Mouse (Mus musculus) lung, postnatal 14 days (tissue): ENCODE results near the gene Nfkbiz.
"Not testable (repeated sequence)": the region's sequence is repeated elsewhere in the genome, so short reads cannot be mapped to it uniquely, and the experiment has no call there.

Source experiments
- DNase-seq: peaks from one replicate; pipeline ENCODE4 v3.0.0; 2021

The Nfkbiz gene

GRCm38 (mm10) chr16:55838510-55839474 is at the start of gene Nfkbiz:
TSS of gene Nfkbiz (minus strand) at chr16:55838899.
- peak; percentile 86 for DNase-seq

- DNase-seq, result no peak
Observed at GRCm38 (mm10) chr16:55887814-55888583, 49.3 kb upstream of the Nfkbiz start.

- no peak for DNase-seq
Observed at GRCm38 (mm10) chr16:55884246-55884645, 45.5 kb upstream of the Nfkbiz start.

- no peak for DNase-seq
Observed at GRCm38 (mm10) chr16:55876025-55876424, 37.3 kb upstream of the Nfkbiz start.

GRCm38 (mm10) chr16:55863832-55864231 is 25.1 kb upstream of the Nfkbiz start:
- DNase-seq, result no peak

GRCm38 (mm10) chr16:55863149-55863815 is 24.6 kb upstream of the Nfkbiz start:
- DNase-seq, result peak; percentile 73

- no peak for DNase-seq
Observed at GRCm38 (mm10) chr16:55861104-55861503, 22.4 kb upstream of the Nfkbiz start.

GRCm38 (mm10) chr16:55859421-55859820 is 20.7 kb upstream of the Nfkbiz start:
- DNase-seq, result not testable (repeated sequence)

- DNase-seq, result peak; percentile 81
Observed at GRCm38 (mm10) chr16:55858465-55858864, 19.8 kb upstream of the Nfkbiz start.

GRCm38 (mm10) chr16:55852943-55853727 is 14.4 kb upstream of the Nfkbiz start:
- peak; percentile 89 for DNase-seq

GRCm38 (mm10) chr16:55852515-55852914 is 13.8 kb upstream of the Nfkbiz start:
- DNase-seq, result no peak

GRCm38 (mm10) chr16:55850485-55850884 is 11.8 kb upstream of the Nfkbiz start:
- no peak for DNase-seq

- no peak for DNase-seq
Observed at GRCm38 (mm10) chr16:55847679-55848078, 9.0 kb upstream of the Nfkbiz start.

GRCm38 (mm10) chr16:55844847-55845246 is 6.1 kb upstream of the Nfkbiz start:
- DNase-seq, result no peak

- DNase-seq, result no peak
Observed at GRCm38 (mm10) chr16:55843919-55844318, 5.2 kb upstream of the Nfkbiz start.

- DNase-seq, result no peak
Observed at GRCm38 (mm10) chr16:55843134-55843533, 4.4 kb upstream of the Nfkbiz start.

- DNase-seq, result no peak
Observed at GRCm38 (mm10) chr16:55841506-55841905, 2.8 kb upstream of the Nfkbiz start.

GRCm38 (mm10) chr16:55838129-55838509 is 580 bp downstream of the Nfkbiz start:
- DNase-seq, result no peak

GRCm38 (mm10) chr16:55837653-55838052 is 1.0 kb downstream of the Nfkbiz start:
- DNase-seq, result not testable (repeated sequence)

- DNase-seq, result no peak
Observed at GRCm38 (mm10) chr16:55837168-55837567, 1.5 kb downstream of the Nfkbiz start.

GRCm38 (mm10) chr16:55835798-55836197 is 2.9 kb downstream of the Nfkbiz start:
- DNase-seq, result no peak

GRCm38 (mm10) chr16:55832617-55833016 is 6.1 kb downstream of the Nfkbiz start:
- no peak for DNase-seq
